Mouse (Mus musculus) forebrain, embryonic 10.5 days (tissue): ENCODE results near the gene Mat2a. TPM values are rescaled to one million over a fixed set of nuclear protein-coding genes. Genes with fewer than 3 reads are reported as not detected.
"Not testable (repeated sequence)": the region's sequence is repeated elsewhere in the genome, so short reads cannot be mapped to it uniquely, and the experiment has no call there.

ENCODE experiments used
- DNase-seq: peaks from one replicate; pipeline ENCODE4 v3.0.0-alpha.2; 2017; ENCODE audit warnings: low spot score; ENCODE audit errors: extremely low spot score
- H3K27ac ChIP-seq: fragments of 300-500 bp; sonication (generic); 2 replicates; pipeline ENCODE4 v1.5.1; 2016; ENCODE audit warnings: mild to moderate bottlenecking
- H3K27me3 ChIP-seq: fragments of 300-500 bp; sonication (generic); 2 replicates; pipeline ENCODE4 v1.6.1; 2016; ENCODE audit warnings: mild to moderate bottlenecking; ENCODE audit not compliant: poor library complexity, severe bottlenecking
- H3K36me3 ChIP-seq: fragments of 300-500 bp; sonication (generic); replicated peaks from 2 replicates; pipeline ENCODE4 v1.6.1; 2016; ENCODE audit warnings: mild to moderate bottlenecking, moderate library complexity
- H3K4me1 ChIP-seq: fragments of 300-500 bp; sonication (generic); 2 replicates; pipeline ENCODE4 v1.6.1; 2016
- H3K4me3 ChIP-seq: fragments of 300-500 bp; sonication (generic); 2 replicates; pipeline ENCODE4 v1.5.1; 2016; ENCODE audit warnings: mild to moderate bottlenecking, moderate library complexity
- H3K9me3 ChIP-seq: fragments of 300-500 bp; sonication (generic); 2 replicates; pipeline ENCODE4 v1.6.1; 2016; ENCODE audit warnings: mild to moderate bottlenecking, moderate library complexity
- WGBS: fragments of 180-500 bp; shearing (Covaris S2); methylation state at CpG from one replicate; pipeline ENCODE4 v1.1.7; 2016; 5-methylcytosine and 5-hydroxymethylcytosine counted together
- polyA plus RNA-seq: library from polyadenylated mRNA; unstranded; fragments of >200 nt; fragmentation: Nextera tagmentation; extraction: Ambion mirVana; gene quantifications from 2 replicates; pipeline ENCODE4 v1.2.1, GENCODE M21; 2016

Gene Mat2a
- polyA plus RNA-seq, 1 experiment from 2014 or later: 511 TPM

DNA sequence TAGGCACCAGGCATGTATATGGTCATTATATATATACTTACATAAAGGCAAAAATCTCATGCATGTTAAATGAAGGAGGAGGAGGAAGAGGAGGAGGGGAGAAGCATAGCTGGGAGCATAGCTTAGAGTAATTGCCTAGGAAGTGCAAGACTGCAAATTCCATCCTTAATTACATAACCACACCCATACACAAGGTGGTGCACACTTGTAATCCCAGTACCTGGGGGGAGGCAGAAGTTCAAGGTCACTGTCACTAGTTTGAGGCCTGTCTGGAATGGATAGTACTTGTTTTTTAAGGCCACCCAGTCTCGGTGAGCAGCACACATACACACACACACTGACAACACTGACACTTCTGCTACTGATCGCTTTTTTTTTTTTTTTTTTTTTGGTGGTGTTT, 13.0 kb upstream of the Mat2a start:
- 100% methylated on average over 2 of the region's 2 CpGs for WGBS
- no peak for DNase-seq
- no peak overlapping the region for H3K27ac ChIP-seq

DNA sequence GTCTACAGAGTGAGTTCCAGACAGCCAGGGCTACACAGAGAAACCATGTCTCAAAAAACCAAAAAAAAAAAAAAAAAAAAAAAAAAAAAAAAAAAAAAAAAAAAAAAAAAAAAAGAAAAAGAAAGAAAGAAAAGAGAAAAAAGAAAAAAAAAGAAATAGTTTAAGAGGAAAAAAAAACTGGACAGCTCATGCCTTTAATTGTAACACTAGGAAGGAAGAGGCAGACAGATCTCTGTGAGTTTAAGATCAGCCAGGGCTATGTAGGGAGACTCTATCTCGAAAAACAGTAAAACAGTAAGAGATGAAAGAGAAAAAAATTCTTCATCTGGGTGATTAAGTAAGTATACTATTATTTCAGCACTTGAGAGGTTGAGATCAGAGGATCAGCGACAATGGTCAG, 12.4 kb upstream of the Mat2a start:
- DNase-seq, H3K36me3 ChIP-seq, H3K27me3 ChIP-seq, H3K9me3 ChIP-seq, H3K4me3 ChIP-seq, H3K27ac ChIP-seq: not testable (repeated sequence)
- WGBS: 62% methylated on average over 2 of the region's 2 CpGs
- H3K4me1 ChIP-seq: peaks cover 13% of the 10 kb centered on the region

More for the DNA sequence above, 13.0 kb upstream of the Mat2a start:
- H3K4me1 ChIP-seq: peaks cover 13% of the 10 kb centered on the region
- H3K9me3 ChIP-seq: no peaks in the 10 kb centered on the region
- no peaks in the 10 kb centered on the region for H3K27me3 ChIP-seq
- H3K36me3 ChIP-seq: no peaks in the 10 kb centered on the region
- H3K4me3 ChIP-seq: no peak overlapping the region

DNA sequence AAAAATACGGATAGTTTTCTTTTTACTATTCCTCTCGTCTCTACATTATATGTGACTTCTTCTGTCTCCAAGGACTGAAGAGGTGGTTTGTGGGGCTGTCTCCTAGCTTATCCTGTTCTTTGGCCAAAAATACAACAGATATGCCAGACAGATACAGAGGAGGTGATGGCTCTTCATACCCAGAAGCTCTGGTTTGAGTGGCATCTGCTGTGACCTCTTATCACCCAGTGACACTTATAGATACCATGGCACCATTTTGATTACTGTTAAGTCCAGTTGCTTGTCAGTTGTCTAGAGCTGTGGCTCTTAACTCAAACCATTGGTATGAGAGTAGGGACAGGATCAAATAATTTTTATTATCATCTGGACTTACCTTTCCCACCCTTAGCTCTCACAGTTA, 8.1 kb upstream of the Mat2a start:
- H3K36me3 ChIP-seq: no peaks in the 10 kb centered on the region
- WGBS: 90% methylated on average over 2 of the region's 2 CpGs
- no peak overlapping the region for H3K4me3 ChIP-seq
- no peak overlapping the region for H3K27ac ChIP-seq
- H3K9me3 ChIP-seq: no peaks in the 10 kb centered on the region
- DNase-seq: no peak
- no peaks in the 10 kb centered on the region for H3K4me1 ChIP-seq
- H3K27me3 ChIP-seq: no peaks in the 10 kb centered on the region

DNA sequence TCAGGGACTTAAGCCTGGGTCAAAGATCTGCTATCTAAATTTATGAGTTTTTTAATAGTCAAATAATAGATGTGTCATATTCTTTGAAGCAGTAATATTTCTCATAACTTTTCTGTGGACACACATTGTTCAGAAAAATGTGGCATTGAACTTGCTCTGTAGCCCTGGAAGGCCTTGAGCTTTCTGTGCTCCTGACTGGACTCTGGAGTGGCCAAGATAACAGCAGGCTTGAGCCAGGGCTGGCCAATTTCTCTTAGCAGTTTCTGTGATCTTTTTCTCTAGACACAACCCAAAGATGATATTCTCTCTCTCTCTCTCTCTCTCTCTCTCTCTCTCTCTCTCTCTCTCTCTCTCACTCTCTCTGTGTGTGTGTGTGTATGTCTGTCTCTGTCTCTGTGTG, 5.7 kb upstream of the Mat2a start:
- no peaks in the 10 kb centered on the region for H3K27me3 ChIP-seq
- no peak overlapping the region for H3K4me3 ChIP-seq
- H3K9me3 ChIP-seq: no peaks in the 10 kb centered on the region
- H3K4me1 ChIP-seq: peaks cover 10% of the 10 kb centered on the region
- no peaks in the 10 kb centered on the region for H3K36me3 ChIP-seq
- no peak overlapping the region for H3K27ac ChIP-seq
- DNase-seq: no peak

- no peak overlapping the region for H3K27ac ChIP-seq
- H3K27me3 ChIP-seq: no peaks in the 10 kb centered on the region
- peaks cover 18% of the 10 kb centered on the region for H3K4me1 ChIP-seq
- no peak for DNase-seq
- peaks cover 3% of the 10 kb centered on the region; the same call in 1 of the 2 replicates for H3K36me3 ChIP-seq
- no peak overlapping the region for H3K4me3 ChIP-seq
- WGBS: 62% methylated on average over 1 of the region's 1 CpGs
- no peaks in the 10 kb centered on the region for H3K9me3 ChIP-seq
Measured at GRCm38 (mm10) chr6:72442921-72443604, 3.7 kb upstream of the Mat2a start.

- Histone ChIP-seq H3K36me3 (peaks cover 29% of the 10 kb centered on the region), H3K9me3 (no peaks in the 10 kb centered on the region), H3K4me1 (peaks cover 30% of the 10 kb centered on the region), H3K27ac (peak overlapping the region; percentile 100), H3K27me3 (no peaks in the 10 kb centered on the region), H3K4me3 (peak overlapping the region; percentile 98)
- 14% methylated on average over 17 of the region's 17 CpGs for WGBS
- no peak for DNase-seq
Measured at GRCm38 (mm10) chr6:72440186-72440990, 1.0 kb upstream of the Mat2a start.

DNA sequence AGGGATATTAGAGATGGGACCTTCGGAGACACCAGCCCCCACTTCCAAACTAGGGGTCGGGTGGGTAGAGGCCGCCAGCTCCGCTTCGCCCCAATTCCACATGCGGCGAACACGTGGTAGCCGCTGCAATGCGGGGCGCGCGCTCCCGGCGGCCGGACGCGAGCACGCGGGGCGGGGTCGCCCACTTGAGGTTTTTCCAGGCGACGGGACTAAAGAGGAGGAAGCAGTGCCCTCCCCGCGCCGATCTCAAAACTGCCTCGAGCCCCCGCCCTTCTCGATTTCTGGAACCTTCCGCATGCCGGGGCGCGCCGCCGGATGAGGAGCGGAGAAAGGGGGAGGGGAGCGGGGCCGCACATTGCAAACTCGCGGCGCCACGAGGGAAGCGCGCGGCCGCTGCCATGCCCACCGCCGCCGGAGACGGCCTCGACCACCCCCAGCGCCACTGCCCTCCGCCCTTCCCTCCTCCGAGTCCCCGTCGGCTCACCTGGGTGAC, 450 bp downstream of the Mat2a start:
- H3K4me1 ChIP-seq: peaks cover 30% of the 10 kb centered on the region
- DNase-seq: peak; percentile 77
- peak overlapping the region; percentile 98 for H3K4me3 ChIP-seq
- peak overlapping the region; percentile 100 for H3K27ac ChIP-seq
- H3K9me3 ChIP-seq: no peaks in the 10 kb centered on the region
- under 1% methylated on average over 57 of the region's 57 CpGs for WGBS
- H3K36me3 ChIP-seq: peaks cover 44% of the 10 kb centered on the region
- no peaks in the 10 kb centered on the region for H3K27me3 ChIP-seq

GRCm38 (mm10) chr6:72438226-72438625, 1.1 kb downstream of the Mat2a start:
- 3% methylated on average over 5 of the region's 5 CpGs for WGBS
- no peak for DNase-seq
- H3K27ac ChIP-seq: peak overlapping the region; percentile 100
- no peaks in the 10 kb centered on the region for H3K9me3 ChIP-seq
- H3K4me3 ChIP-seq: peak overlapping the region; percentile 98
- H3K27me3 ChIP-seq: no peaks in the 10 kb centered on the region
- H3K4me1 ChIP-seq: peaks cover 30% of the 10 kb centered on the region
- H3K36me3 ChIP-seq: peaks cover 50% of the 10 kb centered on the region

- no peak overlapping the region for H3K27ac ChIP-seq
- no peaks in the 10 kb centered on the region for H3K27me3 ChIP-seq
- H3K4me3 ChIP-seq: no peak overlapping the region
- DNase-seq: no peak
- no peaks in the 10 kb centered on the region for H3K9me3 ChIP-seq
- H3K36me3 ChIP-seq: peaks cover 97% of the 10 kb centered on the region
- H3K4me1 ChIP-seq: peaks cover 3% of the 10 kb centered on the region
- WGBS: 80% methylated on average over 2 of the region's 2 CpGs
Measured at GRCm38 (mm10) chr6:72432153-72432552, 7.2 kb downstream of the Mat2a start.

DNA sequence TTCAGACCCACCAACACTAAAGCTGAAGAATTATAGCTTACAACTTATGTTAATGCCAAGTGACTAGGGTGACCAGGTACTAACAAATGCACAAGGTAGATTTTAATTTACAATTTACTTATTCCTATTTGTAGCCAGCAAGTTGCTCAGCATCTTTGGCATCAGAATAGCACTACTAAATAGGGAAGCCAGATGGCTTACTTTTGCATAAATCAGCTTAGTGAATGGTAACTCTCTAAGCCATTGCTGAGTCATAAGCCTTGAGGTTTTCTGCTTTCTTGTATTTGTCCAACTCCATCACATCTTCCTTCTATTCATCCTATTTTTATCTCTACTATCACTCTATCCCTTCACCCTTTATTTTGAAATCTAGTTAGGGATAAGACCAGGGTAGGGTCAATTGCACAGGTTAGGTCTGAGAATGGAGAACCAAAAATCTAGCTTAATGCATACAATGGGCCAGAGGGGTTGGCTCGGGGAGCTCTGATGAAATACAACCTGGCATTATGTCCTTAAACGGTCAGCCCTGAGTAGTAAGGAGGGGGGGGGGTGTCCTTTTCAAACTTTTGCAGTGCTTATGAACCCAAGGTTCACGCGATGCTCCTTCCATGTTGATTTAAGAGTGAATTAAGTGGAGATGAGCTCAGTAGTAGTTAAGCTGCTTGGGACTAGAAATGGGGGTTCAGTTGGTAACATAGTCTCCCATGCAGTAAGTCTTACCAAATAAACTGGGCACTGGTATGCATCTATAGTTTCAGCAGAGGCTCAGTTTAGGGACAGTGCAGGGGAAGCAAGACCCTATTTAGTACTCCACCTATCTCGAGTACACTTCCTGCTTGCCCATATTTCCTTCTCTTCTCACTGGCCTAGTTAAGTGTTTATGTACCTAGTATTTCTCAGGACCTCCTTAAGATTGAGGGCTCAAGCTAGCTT, 8.1 kb downstream of the Mat2a start:
- no peaks in the 10 kb centered on the region for H3K9me3 ChIP-seq
- no peak for DNase-seq
- H3K27me3 ChIP-seq: no peaks in the 10 kb centered on the region
- H3K4me1 ChIP-seq: no peaks in the 10 kb centered on the region
- H3K4me3 ChIP-seq: no peak overlapping the region
- WGBS: 37% methylated on average over 5 of the region's 5 CpGs
- no peak overlapping the region for H3K27ac ChIP-seq
- peaks cover 97% of the 10 kb centered on the region for H3K36me3 ChIP-seq

DNA sequence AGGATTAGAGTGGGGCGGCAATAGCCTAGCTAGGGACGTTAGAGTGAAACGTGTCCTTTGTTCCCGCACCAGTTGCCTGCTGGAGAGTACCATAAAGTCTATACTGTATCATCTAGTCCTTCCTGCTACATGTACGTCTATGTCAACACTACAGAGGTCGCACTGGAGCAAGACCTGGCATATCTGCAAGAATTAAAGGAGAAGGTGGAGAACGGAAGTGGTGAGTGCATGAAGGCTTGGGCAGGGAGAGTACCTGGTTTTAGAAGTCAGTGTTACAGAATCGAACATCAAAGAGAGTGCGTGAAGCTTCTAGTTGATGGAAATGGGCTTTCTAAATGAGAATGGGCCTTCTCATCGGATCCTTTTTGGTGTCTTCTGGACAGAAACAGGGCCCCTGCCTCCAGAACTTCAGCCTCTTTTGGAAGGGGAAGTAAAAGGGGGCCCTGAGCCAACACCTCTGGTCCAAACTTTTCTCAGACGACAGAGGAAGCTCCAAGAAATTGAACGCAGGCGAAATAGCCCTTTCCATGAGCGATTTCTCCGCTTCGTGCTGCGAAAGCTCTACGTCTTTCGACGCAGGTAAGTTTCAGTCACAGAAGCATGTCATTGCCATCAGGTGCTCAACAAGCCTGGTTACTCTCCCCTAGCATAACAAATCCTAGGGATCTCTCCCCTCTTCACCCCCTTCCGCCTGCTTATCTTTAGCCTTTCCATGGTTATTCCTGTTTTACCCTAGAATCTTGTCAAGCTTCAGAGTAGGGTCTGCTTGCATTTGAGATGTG, 10.1 kb downstream of the Mat2a start:
- Histone ChIP-seq H3K4me1 (no peaks in the 10 kb centered on the region), H3K9me3 (no peaks in the 10 kb centered on the region), H3K36me3 (peaks cover 97% of the 10 kb centered on the region), H3K27me3 (no peaks in the 10 kb centered on the region), H3K4me3 (no peak overlapping the region), H3K27ac (no peak overlapping the region)
- WGBS: 93% methylated on average over 21 of the region's 21 CpGs
- DNase-seq: no peak

GRCm38 (mm10) chr6:72428036-72428435, 11.3 kb downstream of the Mat2a start:
- no peaks in the 10 kb centered on the region for H3K9me3 ChIP-seq
- peaks cover 97% of the 10 kb centered on the region for H3K36me3 ChIP-seq
- peak; percentile 75 for DNase-seq
- H3K4me1 ChIP-seq: no peaks in the 10 kb centered on the region
- H3K27ac ChIP-seq: peak overlapping the region; percentile 25; the same call in 1 of the 2 replicates
- no peak overlapping the region for H3K4me3 ChIP-seq
- WGBS: 42% methylated on average over 8 of the region's 8 CpGs
- no peaks in the 10 kb centered on the region for H3K27me3 ChIP-seq
